In the genomic region with DNA sequence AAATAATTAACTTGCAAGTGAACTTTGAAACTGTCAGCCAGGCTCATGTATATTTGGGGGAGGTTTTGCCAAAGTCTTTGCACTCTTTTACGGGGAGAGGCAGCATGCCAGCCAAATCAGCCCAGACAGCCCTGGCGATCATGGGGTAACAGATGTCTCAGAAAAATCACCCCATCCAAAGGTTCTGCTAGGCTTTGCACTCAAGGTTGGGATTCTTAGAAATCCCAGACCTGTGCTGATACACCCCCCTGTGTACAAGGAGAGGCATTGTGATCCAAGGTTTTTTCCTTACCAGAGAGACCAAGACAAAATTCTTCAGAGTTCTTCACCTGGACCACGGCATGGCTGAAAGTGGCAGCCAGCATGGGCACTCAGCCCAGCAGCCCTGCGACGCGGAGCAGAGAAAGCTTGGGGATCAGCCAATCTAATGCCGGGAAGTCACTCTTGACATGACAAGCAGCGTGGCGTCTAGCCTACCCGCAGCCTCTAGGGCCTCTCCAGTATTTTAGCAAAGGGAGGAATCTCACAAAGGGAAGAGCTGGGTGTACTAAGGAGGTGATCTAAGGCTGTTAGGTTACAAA, we compare ENCODE assay signal across 10 mouse cellular contexts. TPM values are rescaled to one million over a fixed set of nuclear protein-coding genes. Genes with fewer than 3 reads are reported as not detected.
DNase-seq lines count a peak whose midpoint lies in the region; ATAC-seq and TF ChIP-seq lines count a peak whose summit lies in the region.
"Had no signal": no experiment of that assay in that cellular context is flagged by ENCODE, and none has a peak within 500 bp of the region (broad histone marks: within the 10 kb centered on the region; RNA-seq: fewer than 3 reads in every experiment).

No protein-coding gene starts in this region.

- no peak for TF ChIP-seq CTCF in lung, postnatal 0 days (IDR thresholded peaks at IDR 0.05)
- TF ChIP-seq CTCF in lung, adult 2 months (IDR thresholded peaks at IDR 0.05; ENCODE audit: insufficient read depth, low read length), result no peak

- H3K9ac ChIP-seq in forebrain, embryonic 13.5 days, result no peak overlapping the region
- H3K9ac ChIP-seq in forebrain, embryonic 12.5 days, result no peak overlapping the region
- H3K9ac ChIP-seq in lung, postnatal 0 days (replicated peaks; ENCODE audit: low read depth), result no peak overlapping the region
- H3K9ac ChIP-seq in forebrain, embryonic 16.5 days (replicated peaks; ENCODE audit: low read depth, low read length), result 0 out of 2 replicates have a peak overlapping the region, but pooled peaks have one; percentile 9
- no peak overlapping the region for H3K9ac ChIP-seq in neural tube, embryonic 15.5 days (replicated peaks)
- H3K9ac ChIP-seq: neural tube, embryonic 13.5 days had no signal

- H3K27me3 ChIP-seq in forebrain, embryonic 13.5 days, result 0 out of 2 replicates have a peak, but pooled peaks cover 1% of the 10 kb centered on the region
- peaks cover 16% of the 10 kb centered on the region; the same call in 1 of the 2 replicates for H3K27me3 ChIP-seq in forebrain, embryonic 12.5 days
- no peaks in the 10 kb centered on the region for H3K27me3 ChIP-seq in lung, postnatal 0 days (replicated peaks; ENCODE audit: insufficient read depth, low read length)
- no peaks in the 10 kb centered on the region for H3K27me3 ChIP-seq in forebrain, embryonic 16.5 days (replicated peaks; ENCODE audit: control insufficient read depth, insufficient read depth, low read length)
- H3K27me3 ChIP-seq in neural tube, embryonic 15.5 days (replicated peaks), result no peaks in the 10 kb centered on the region
- H3K27me3 ChIP-seq: neural tube, embryonic 13.5 days had no signal

- peak; percentile 73 for ATAC-seq in forebrain, embryonic 13.5 days
- no peak for ATAC-seq in forebrain, embryonic 12.5 days (ENCODE audit: low FRiP score)
- 0 out of 2 replicates have a peak, but pooled peaks have one; percentile 40 for ATAC-seq in lung, postnatal 0 days
- ATAC-seq in forebrain, embryonic 16.5 days, result peak; percentile 69
- ATAC-seq in neural tube, embryonic 15.5 days (ENCODE audit: low FRiP score), result no peak

- TF ChIP-seq EP300 in lung, postnatal 0 days (IDR thresholded peaks at IDR 0.05), result no peak

- TF ChIP-seq POLR2A in lung, adult 2 months (IDR thresholded peaks at IDR 0.05; ENCODE audit: borderline replicate concordance, extremely low read depth, low read depth, low read length), result no peak

- WGBS in forebrain, embryonic 13.5 days, result 47% methylated on average over 10 of the region's 10 CpGs
- WGBS in forebrain, embryonic 12.5 days, result 59% methylated on average over 10 of the region's 10 CpGs
- WGBS in lung, postnatal 0 days, result 31% methylated on average over 10 of the region's 10 CpGs
- 32% methylated on average over 10 of the region's 10 CpGs for WGBS in lung, adult 2 months
- WGBS in forebrain, embryonic 16.5 days, result 29% methylated on average over 10 of the region's 10 CpGs
- WGBS in neural tube, embryonic 15.5 days, result 41% methylated on average over 10 of the region's 10 CpGs

- H3K36me3 ChIP-seq in forebrain, embryonic 13.5 days (ENCODE audit: poor library complexity, severe bottlenecking), result no peaks in the 10 kb centered on the region
- no peaks in the 10 kb centered on the region for H3K36me3 ChIP-seq in forebrain, embryonic 12.5 days (replicated peaks)
- H3K36me3 ChIP-seq in lung, postnatal 0 days (ENCODE audit: insufficient read depth, low read length), result no peaks in the 10 kb centered on the region
- no peaks in the 10 kb centered on the region for H3K36me3 ChIP-seq in forebrain, embryonic 16.5 days (ENCODE audit: control insufficient read depth, insufficient read depth)
- no peaks in the 10 kb centered on the region for H3K36me3 ChIP-seq in neural tube, embryonic 15.5 days
- H3K36me3 ChIP-seq: neural tube, embryonic 13.5 days had no signal

- no peak overlapping the region for H3K27ac ChIP-seq in forebrain, embryonic 13.5 days
- H3K27ac ChIP-seq in forebrain, embryonic 12.5 days, result no peak overlapping the region
- no peak overlapping the region for H3K27ac ChIP-seq in lung, postnatal 0 days (ENCODE audit: low read length)
- peak overlapping the region; percentile 80 for H3K27ac ChIP-seq in forebrain, embryonic 16.5 days (ENCODE audit: low read length)
- H3K27ac ChIP-seq in neural tube, embryonic 15.5 days (replicated peaks), result peak overlapping the region; percentile 18; the same call in 1 of the 2 replicates
- H3K27ac ChIP-seq: neural tube, embryonic 13.5 days had no signal

- no peaks in the 10 kb centered on the region for H3K9me3 ChIP-seq in forebrain, embryonic 13.5 days (replicated peaks)
- no peaks in the 10 kb centered on the region for H3K9me3 ChIP-seq in forebrain, embryonic 12.5 days
- H3K9me3 ChIP-seq in lung, postnatal 0 days (ENCODE audit: low read length), result no peaks in the 10 kb centered on the region
- H3K9me3 ChIP-seq in forebrain, embryonic 16.5 days (ENCODE audit: control insufficient read depth, low read length), result no peaks in the 10 kb centered on the region
- no peaks in the 10 kb centered on the region for H3K9me3 ChIP-seq in neural tube, embryonic 15.5 days (replicated peaks)
- H3K9me3 ChIP-seq: neural tube, embryonic 13.5 days had no signal

- no peak overlapping the region for H3K4me3 ChIP-seq in forebrain, embryonic 13.5 days
- no peak overlapping the region for H3K4me3 ChIP-seq in forebrain, embryonic 12.5 days (replicated peaks)
- H3K4me3 ChIP-seq in lung, postnatal 0 days (ENCODE audit: low read depth, low read length), result no peak overlapping the region
- no peak overlapping the region for H3K4me3 ChIP-seq in lung, adult 2 months (replicated peaks; ENCODE audit: extremely low read depth, low read depth, low read length)
- no peak overlapping the region for H3K4me3 ChIP-seq in forebrain, embryonic 16.5 days (replicated peaks; ENCODE audit: low read length)
- H3K4me3 ChIP-seq in neural tube, embryonic 15.5 days (replicated peaks), result no peak overlapping the region
- H3K4me3 ChIP-seq: neural tube, embryonic 13.5 days had no signal

- no peak for DNase-seq in lung, postnatal 0 days (ENCODE audit: low spot score)
- DNase-seq in lung, adult 2 months, result no peak
- DNase-seq in embryo, embryonic 9.5 days (ENCODE audit: extremely low spot score), result no peak
- DNase-seq in layer of hippocampus, postnatal 25 days (ENCODE audit: extremely low spot score in 1 of 2, low spot score in 1 of 2), result no peak
- DNase-seq: lung, postnatal 14 days had no signal

- H3K4me1 ChIP-seq in forebrain, embryonic 13.5 days, result peaks cover 20% of the 10 kb centered on the region; the same call in 1 of the 2 replicates
- peaks cover 22% of the 10 kb centered on the region for H3K4me1 ChIP-seq in forebrain, embryonic 12.5 days
- no peaks in the 10 kb centered on the region; the same call in 1 of the 2 replicates for H3K4me1 ChIP-seq in lung, postnatal 0 days (ENCODE audit: insufficient read depth, low read depth, low read length)
- no peaks in the 10 kb centered on the region for H3K4me1 ChIP-seq in lung, adult 2 months (ENCODE audit: control insufficient read depth, insufficient read depth, low read length)
- H3K4me1 ChIP-seq in forebrain, embryonic 16.5 days (replicated peaks; ENCODE audit: control insufficient read depth, insufficient read depth, low read length), result peaks cover 37% of the 10 kb centered on the region
- H3K4me1 ChIP-seq in neural tube, embryonic 15.5 days, result peaks cover 22% of the 10 kb centered on the region

- peak overlapping the region; percentile 12; the same call in 1 of the 2 replicates for H3K4me2 ChIP-seq in forebrain, embryonic 13.5 days
- H3K4me2 ChIP-seq in forebrain, embryonic 12.5 days, result no peak overlapping the region
- H3K4me2 ChIP-seq in lung, postnatal 0 days (replicated peaks; ENCODE audit: low read depth, low read length), result no peak overlapping the region
- H3K4me2 ChIP-seq in forebrain, embryonic 16.5 days (ENCODE audit: low read length), result peak overlapping the region; percentile 28
- no peak overlapping the region for H3K4me2 ChIP-seq in neural tube, embryonic 15.5 days
- H3K4me2 ChIP-seq: neural tube, embryonic 13.5 days had no signal

RNA-seq across cellular contexts. Expression of a gene that starts 7.5 kb away (rescaled TPM):
- polyA plus RNA-seq in forebrain, embryonic 13.5 days (2015; fragmentation: Nextera tagmentation; extraction: Ambion mirVana), result 39.7 and 42.2 TPM in 2 replicates
- polyA plus RNA-seq in forebrain, embryonic 12.5 days (2016; fragmentation: Nextera tagmentation; extraction: Ambion mirVana), result 27.8 and 29.0 TPM in 2 replicates
- polyA plus RNA-seq in lung, postnatal 0 days (2015; fragmentation: Nextera tagmentation; extraction: Ambion mirVana), result 16.9 and 17.8 TPM in 2 replicates
- 7.3 and 8.0 TPM in 2 replicates for polyA plus RNA-seq in lung, adult 2 months (2012; rRNA removed)
- 98.6 and 100 TPM in 2 replicates for polyA plus RNA-seq in forebrain, embryonic 16.5 days (2015; fragmentation: Nextera tagmentation; extraction: Ambion mirVana)
- 84.8 and 89.7 TPM in 2 replicates for polyA plus RNA-seq in neural tube, embryonic 15.5 days (2015; fragmentation: Nextera tagmentation; extraction: Ambion mirVana)
- total RNA-seq in layer of hippocampus, postnatal 25 days (2021), result 10 to 100 TPM; 18.8 to 24.3 TPM

Comparison
In these comparisons a context has a peak if more than half of its experiments do, and no peak if none do; other contexts are left out.
1. ATAC-seq: peak in forebrain, embryonic 13.5 days (single experiment), lung, postnatal 0 days (single experiment) and forebrain, embryonic 16.5 days (single experiment); none in forebrain, embryonic 12.5 days (single experiment) and neural tube, embryonic 15.5 days (single experiment).
2. H3K27ac ChIP-seq: peak in forebrain, embryonic 16.5 days (single experiment) and neural tube, embryonic 15.5 days (single experiment); none in forebrain, embryonic 13.5 days (single experiment), forebrain, embryonic 12.5 days (single experiment) and lung, postnatal 0 days (single experiment).
3. H3K4me2 ChIP-seq: peak in forebrain, embryonic 13.5 days (single experiment) and forebrain, embryonic 16.5 days (single experiment); none in forebrain, embryonic 12.5 days (single experiment), lung, postnatal 0 days (single experiment) and neural tube, embryonic 15.5 days (single experiment).